Mouse (Mus musculus) CD4-positive helper T cell, adult 2 months (primary cell): ENCODE measurements at regions not wholly inside any gene's neighbourhood (a gene's known extent, or its start where the extent isn't known, plus 50 kb on each side); places are given as distances from the start of the nearest gene placed in this dataset.

Experiments
- DNase-seq: peaks from one replicate; pipeline ENCODE4 v3.0.0-alpha.2; 2012; ENCODE audit warnings: low read depth, missing footprints, low spot score

- no peak for DNase-seq
Observed at GRCm38 (mm10) chr9:104496220-104496619, 50.9 kb upstream of the Cpne4 start.

GRCm38 (mm10) chr9:104490696-104491095 is 56.4 kb upstream of the Cpne4 start:
- no peak for DNase-seq

GRCm38 (mm10) chr9:104489383-104489782 is 57.7 kb upstream of the Cpne4 start:
- no peak for DNase-seq

- no peak for DNase-seq
Observed at GRCm38 (mm10) chr9:104482440-104482839, 64.6 kb upstream of the Cpne4 start.

GRCm38 (mm10) chr9:104480683-104481082 is 66.4 kb upstream of the Cpne4 start:
- DNase-seq = no peak

GRCm38 (mm10) chr9:104474831-104475230 is 72.3 kb upstream of the Cpne4 start:
- DNase-seq = no peak

GRCm38 (mm10) chr9:104467238-104467637 is 79.8 kb upstream of the Cpne4 start:
- no peak for DNase-seq

- no peak for DNase-seq
Observed at GRCm38 (mm10) chr9:104463701-104464100, 83.4 kb upstream of the Cpne4 start.

GRCm38 (mm10) chr9:104460133-104460532 is 87.0 kb upstream of the Cpne4 start:
- no peak for DNase-seq

GRCm38 (mm10) chr9:104457635-104458034 is 89.5 kb upstream of the Cpne4 start:
- no peak for DNase-seq

- no peak for DNase-seq
Observed at GRCm38 (mm10) chr9:104448577-104449165, 98.4 kb upstream of the Cpne4 start.

GRCm38 (mm10) chr9:104444906-104445305 is 102.2 kb upstream of the Cpne4 start:
- peak; percentile 8 for DNase-seq

- DNase-seq = no peak
Observed at GRCm38 (mm10) chr9:104443236-104443635, 103.8 kb upstream of the Cpne4 start.

GRCm38 (mm10) chr9:104413021-104413420 is 75.5 kb upstream of the Acpp start:
- no peak for DNase-seq

- DNase-seq = peak; percentile 38
Observed at GRCm38 (mm10) chr9:104410211-104410610, 72.7 kb upstream of the Acpp start.

GRCm38 (mm10) chr9:104409381-104409780 is 71.8 kb upstream of the Acpp start:
- DNase-seq = no peak

- DNase-seq = peak; percentile 8
Observed at GRCm38 (mm10) chr9:104408571-104409294, 71.2 kb upstream of the Acpp start.

- peak; percentile 35 for DNase-seq
Observed at GRCm38 (mm10) chr9:104407559-104408376, 70.2 kb upstream of the Acpp start.

- no peak for DNase-seq
Observed at GRCm38 (mm10) chr9:104407011-104407410, 69.5 kb upstream of the Acpp start.

- DNase-seq = no peak
Observed at GRCm38 (mm10) chr9:104406491-104406890, 68.9 kb upstream of the Acpp start.

GRCm38 (mm10) chr9:104403863-104404262 is 66.3 kb upstream of the Acpp start:
- DNase-seq = no peak

GRCm38 (mm10) chr9:104401673-104402072 is 64.1 kb upstream of the Acpp start:
- no peak for DNase-seq
